Mouse (Mus musculus): Measurements from ENCODE around the gene Chdh.
A peak's percentile ranks its signal among the peaks of the same experiment; 100 is the strongest.

The Chdh gene

DNA sequence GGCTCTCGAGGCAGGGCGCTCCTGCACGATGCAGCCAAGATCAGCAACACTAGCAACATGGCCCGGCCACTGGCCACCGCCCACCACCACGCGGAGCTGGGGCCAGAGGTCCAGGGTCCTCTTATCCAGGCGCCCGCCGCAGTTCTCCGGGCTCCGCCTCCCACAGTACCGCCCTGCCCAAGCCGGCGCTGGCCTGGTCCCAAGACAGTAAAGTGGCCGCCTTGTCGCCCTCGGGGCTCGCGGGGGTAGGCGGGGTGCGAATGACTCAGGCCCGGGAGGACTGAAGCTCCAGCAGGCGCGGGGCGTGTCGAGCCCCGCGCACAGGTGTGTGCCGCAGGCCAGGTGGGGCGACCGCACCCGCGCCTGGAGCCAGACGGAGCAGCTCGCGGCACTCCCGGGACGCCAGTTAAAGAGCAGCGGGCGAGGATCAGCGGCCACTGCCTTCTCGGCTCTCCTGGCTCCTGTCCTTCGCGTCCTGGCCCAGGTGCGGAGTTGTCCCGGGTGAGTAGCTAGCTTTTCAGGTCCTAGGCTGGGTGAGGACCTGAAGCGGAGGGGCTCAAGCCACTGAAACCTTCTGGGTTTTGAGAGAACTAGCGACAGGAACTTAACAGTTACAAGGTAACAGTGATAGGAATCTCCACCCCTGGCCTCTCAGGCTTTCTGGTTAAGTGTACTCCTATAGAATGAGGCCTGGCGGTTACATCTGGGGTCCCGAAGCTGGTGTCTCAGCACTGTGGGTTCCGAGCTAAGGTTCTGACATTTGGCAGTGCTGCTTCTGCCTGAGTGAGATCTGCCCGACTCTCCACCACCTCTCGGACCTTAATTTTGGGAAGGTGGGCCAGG, at the start of gene Chdh, which contains the start of gene Il17rb:
Gene Chdh (plus strand): TSS at position 291 of the 843 bp plus-strand sequence.
Gene Il17rb (minus strand): TSS at position 164 of the 843 bp plus-strand sequence.
- DNase-seq (ENCODE audit: low read depth, low spot score): peak; percentile 13

DNA sequence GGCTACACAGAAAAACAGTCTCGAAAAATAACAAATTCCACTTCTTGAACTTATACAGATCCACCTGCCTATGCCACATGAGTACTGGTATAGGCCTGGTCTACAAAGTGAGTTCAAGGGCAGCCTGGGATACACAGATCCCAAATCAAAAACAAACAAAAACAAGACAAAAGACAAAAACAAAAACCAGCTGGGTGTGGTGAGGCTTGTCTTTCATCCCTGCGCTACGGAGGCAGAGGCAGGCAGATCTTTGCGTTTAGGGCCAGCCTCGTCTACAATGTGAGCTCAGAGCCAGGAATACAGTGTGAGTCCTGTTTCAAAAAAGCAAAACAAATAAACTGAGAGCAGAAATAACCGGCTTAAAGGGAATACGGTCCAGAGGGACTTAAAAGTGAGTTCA, 41.2 kb upstream of the Chdh start:
- DNase-seq (ENCODE audit: low read depth, low spot score): no peak

DNA sequence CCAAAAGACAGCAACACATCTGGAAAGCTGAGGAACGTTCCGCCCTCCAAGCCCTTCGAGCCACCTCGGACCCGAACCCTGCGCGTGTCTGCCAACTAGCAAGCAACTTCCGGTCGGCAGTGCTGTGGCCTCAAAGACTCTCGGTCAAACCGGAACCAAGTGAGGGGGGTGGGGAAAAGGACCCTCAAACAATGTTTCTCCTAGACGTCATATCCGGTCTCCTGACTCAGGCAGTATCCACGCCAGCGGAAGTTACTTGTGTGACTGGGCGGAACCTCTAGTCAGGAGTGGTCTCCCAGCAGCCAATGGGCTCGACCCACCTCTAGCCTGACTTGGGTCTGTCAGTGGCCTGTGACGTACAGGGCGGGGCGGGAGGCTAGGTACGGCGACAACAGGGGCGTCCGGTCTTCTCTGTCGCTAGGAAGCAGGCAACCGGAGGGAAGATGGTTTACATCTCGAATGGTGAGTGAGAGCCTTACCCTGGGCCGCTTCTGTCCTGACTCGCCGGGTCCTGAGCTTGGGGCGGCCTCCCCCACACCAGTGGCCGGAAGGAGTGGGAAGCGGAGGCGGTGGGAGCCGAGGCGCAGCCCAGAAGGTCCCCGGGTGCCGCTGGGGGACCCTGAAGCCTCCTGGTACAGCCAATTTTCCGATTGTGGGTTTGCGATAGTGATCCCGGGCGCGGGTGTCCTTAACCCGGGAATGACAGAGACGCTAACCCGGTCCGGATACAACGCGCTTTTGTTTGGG, 40.6 kb upstream of the Chdh start, which contains the start of gene Selenok:
Gene Selenok (plus strand): TSS at position 234 of the 747 bp plus-strand sequence.
- DNase-seq (ENCODE audit: low read depth, low spot score): peak; percentile 98

GRCm38 (mm10) chr14:29971446-29971845, 37.4 kb upstream of the Chdh start:
- no peak for DNase-seq (ENCODE audit: low read depth, low spot score)

DNA sequence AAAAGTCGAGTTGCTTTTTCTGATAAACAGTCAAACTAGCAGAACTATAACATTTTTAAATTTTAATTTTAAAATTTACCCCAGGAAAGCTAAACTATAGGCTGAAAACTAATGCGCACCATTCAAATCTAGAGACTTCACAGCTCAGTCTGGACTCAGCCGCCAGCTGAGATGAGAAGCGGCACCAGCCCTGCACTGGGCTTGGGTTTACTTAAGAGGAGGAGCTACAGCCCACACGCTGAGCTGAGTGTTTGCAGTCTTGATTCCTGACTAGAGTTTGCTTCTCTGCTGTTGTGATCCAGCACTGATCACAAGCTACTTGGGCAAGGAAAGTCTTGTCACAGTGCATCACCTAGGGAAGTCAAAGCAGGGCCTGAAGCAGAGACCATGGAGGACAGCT, 36.8 kb upstream of the Chdh start:
- DNase-seq (ENCODE audit: low read depth, low spot score): no peak

GRCm38 (mm10) chr14:29976927-29977326, 31.9 kb upstream of the Chdh start:
- DNase-seq (ENCODE audit: low read depth, low spot score): no peak

DNA sequence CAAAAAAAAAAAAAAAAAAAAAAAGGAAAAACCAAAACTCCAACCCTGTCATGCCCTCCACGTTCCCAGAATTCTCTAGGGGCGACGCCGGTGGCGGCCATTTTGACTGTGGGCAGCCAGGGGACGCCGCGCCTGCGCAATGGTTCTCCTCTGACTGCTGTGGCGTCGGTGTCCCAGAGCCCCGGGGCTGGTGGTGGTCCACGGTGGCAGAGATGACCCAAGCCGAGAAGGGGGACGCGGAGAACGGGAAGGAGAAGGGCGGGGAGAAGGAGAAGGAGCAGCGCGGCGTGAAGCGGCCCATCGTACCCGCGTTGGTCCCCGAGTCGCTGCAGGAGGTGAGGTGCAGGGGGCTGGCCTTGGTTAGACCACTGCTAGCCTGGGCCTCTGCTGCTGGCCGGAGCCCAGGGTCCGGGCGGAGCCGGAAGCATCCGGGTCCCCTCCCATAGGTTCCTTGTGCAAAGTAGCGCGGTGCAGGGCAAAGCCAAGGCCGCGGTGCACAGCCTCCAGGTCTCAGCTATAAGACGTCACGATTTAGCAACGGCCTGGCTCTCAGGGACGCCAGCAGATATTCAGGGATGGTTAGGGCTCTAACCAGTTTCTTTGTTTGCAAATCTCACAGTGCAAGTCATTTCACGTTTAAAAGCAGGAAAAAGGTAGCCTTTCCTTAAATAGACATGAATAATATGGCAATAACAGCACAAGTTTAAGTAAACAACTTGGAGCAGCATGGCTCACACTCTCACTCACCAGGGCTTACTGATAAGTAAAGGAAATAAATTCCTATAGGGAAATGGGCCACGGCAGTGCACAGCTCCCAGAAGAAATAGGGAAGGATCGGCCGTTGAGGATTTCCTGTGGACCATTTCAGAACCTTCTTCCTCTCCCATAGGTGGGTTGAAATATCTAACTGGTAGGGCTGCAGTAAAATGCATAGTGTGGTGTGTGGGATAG, 30.3 kb upstream of the Chdh start, which contains the start of gene Actr8:
Gene Actr8 (plus strand): TSS at position 84 of the 951 bp plus-strand sequence.
- peak; percentile 82 for DNase-seq (ENCODE audit: low read depth, low spot score)

GRCm38 (mm10) chr14:29980447-29981205, 28.2 kb upstream of the Chdh start:
- DNase-seq (ENCODE audit: low read depth, low spot score): no peak

- DNase-seq (ENCODE audit: low read depth, low spot score): no peak
These were observed 22.7 kb upstream of the Chdh start for GRCm38 (mm10) chr14:29986096-29986495.

DNA sequence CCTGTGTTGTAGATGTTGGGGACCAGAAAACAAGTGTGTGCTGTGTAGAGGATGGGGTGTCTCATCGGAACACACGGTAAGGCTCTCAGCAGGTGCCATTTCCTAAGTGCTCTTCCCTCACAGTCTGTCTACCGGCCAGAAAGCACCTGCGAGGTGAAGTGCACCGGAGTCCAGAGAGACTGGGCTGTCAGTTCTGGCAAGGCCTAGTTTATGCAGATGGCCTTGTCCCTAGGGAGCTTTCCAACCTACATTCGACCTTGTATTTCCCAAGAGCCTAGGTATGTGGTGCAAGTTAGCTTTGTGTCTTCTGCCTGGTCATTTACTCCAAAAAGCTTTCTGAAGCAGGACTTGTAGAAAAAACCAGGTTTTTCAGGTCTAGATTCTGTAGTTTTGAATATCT, 21.5 kb upstream of the Chdh start:
- no peak for DNase-seq (ENCODE audit: low read depth, low spot score)

GRCm38 (mm10) chr14:29987739-29988138, 21.1 kb upstream of the Chdh start:
- DNase-seq (ENCODE audit: low read depth, low spot score): no peak

DNA sequence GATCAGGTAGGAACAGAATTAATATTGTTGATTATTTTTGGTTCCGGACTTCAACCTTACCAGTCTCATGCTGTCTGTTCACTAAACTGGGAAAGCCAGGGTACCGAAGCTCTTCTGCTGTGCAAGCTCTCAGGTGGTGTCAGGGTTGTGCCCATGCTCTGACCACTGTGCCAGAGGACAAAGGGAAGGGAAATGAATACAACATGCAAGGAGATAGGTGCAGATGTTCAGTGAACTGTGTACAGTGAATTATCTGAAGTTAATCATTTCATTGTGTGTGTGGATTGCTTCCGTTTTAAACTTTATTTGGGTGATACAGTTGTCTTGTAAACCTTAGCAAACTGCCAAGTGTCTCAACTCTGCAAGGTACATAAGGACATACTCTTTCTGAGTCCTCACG, 20.5 kb upstream of the Chdh start:
- DNase-seq (ENCODE audit: low read depth, low spot score): no peak

GRCm38 (mm10) chr14:29994976-29995375, 13.8 kb upstream of the Chdh start:
- DNase-seq (ENCODE audit: low read depth, low spot score): no peak

DNA sequence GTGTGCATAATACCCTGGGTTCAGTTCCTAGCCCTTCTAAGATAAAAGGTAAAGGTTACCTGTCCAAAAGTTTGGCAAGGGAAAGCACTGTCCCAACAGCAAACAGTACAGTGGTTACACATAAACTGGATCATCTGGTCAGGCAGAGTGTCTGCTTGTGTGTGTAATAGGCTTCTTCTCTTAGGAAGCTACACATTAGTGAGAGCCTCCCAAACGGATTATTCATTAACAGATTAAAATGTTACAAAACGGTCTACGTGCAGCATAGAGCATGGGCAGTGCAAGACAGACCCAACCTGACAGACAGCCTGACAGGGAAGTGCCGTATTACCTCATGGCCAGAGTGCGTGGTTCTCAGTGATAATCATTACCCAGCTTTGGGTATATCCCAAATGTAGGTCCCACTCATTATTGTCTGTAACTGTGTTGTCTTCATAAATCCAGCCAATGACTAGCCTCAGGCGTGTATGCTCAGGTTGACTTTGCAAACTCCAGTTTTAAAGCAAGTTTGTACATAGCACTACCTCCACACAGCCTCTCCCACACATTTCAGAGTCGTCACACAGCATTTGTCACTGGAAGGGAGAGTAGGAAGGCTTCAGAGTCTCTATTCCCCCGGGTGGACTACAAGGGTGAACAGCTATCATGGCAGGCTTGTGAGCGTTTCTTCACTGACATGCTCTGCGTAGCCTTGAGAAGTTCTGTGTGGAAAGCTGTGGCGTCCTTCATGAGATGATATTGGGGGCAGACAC, 12.6 kb upstream of the Chdh start:
- DNase-seq (ENCODE audit: low read depth, low spot score): no peak

DNA sequence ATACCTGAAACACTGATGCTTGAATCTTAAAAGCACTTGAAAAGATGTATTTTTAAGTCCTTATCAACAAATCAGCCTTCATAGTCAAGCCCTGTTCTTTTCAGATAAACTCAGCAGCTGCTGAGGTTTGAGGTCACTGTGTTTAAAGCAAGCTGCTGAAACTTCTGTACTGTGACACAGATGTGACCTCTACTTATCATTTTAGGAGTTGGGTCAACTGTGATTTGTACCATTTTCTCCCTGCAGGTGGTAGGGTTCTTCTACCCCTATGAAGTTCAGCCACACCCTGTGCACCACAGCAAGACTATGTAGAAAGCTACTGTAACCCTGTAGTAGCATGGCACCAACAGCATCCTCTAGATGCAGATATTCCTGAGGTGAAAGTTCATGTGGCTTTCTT, 11.5 kb upstream of the Chdh start:
- no peak for DNase-seq (ENCODE audit: low read depth, low spot score)

DNA sequence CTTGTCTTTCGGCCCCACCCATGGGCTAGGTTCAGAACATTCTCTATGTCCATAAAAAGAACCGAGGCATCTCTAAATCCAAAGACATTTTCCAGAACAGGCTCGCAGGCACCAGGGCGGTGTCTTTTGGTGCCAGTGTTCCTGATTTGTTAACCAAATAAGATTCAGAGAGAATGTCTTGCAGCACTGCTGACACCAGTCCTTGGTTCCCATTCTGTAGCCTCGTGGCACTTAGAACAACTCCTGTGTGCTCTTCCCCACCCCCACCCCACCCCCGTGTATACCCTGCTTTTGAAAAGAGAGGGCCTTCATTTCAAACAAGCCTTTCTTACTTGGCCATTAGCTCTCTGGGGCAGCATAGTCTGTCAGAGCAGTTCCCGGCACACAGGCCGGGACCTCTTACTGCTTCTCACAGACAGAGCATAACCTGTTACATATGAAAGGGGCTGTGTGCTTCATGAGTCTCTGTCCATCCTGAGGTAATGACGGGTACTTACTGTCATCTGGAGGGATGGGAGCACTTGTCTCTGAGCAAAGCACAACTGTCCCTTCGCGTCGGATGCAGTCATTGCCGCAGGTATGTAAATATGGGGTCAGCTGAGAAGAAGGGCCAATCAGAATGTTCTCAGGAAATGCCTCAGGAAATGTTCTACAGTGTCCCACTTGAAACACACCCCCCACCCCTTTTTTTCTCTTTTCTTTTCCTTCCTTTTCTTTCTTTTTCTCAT, 9.9 kb upstream of the Chdh start:
- DNase-seq (ENCODE audit: low read depth, low spot score): no peak

DNA sequence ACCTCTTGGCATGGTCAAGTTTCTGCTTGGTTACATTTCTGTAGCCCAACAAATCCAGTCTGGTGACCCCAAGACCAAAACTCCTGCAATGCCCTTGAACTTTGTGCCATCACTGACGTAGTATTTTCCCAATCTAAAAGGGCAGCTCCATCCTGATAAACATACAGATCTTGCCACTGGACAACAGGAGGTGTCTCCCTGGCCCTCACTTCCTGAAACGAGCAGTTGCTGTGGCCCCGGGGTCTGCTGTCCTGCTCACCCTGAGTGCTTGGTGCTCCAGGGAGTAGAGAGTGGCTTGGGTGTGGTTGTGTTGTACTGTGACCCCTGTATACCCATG, 9.4 kb upstream of the Chdh start:
- no peak for DNase-seq (ENCODE audit: low read depth, low spot score)

DNA sequence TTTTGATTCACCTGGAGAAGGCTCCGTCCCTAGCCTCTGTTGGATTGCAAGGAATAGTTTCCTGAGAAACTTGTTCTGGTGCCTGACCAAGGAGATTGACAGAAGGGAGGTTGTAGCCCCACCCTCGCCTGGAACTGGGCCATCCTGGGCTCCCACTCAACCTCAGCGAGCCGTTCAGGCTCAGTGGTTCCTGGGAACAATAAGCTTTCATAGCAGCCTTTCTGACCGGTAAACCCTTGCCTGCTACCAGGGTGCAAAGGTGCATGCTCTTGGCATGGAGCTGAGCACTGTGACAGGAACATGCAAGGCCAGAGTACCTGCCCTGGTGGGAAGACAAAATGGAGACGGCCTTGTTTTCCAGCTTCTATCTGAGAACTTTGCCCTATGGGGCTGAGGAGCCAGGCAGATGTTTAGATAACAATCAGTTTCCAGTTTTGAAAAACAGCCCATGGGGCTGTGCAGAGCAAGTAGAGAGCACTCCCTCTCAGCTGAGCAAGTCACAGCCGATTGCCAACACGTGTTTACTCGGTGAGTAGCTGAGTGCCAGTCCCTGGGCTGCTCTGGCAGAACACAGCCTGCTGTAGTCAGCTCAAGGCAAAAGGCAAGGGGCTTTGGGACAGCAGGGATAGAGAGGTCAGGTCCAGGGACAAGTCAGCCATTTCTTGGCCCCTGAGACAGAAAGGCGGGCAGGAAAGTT, 1.2 kb downstream of the Chdh start:
- DNase-seq (ENCODE audit: low read depth, low spot score): no peak

All from retina, postnatal 7 days (tissue).